Mouse (Mus musculus): ENCODE results near the gene Rapgef2. TPM values are rescaled to one million over a fixed set of nuclear protein-coding genes. Genes with fewer than 3 reads are reported as not detected.

The Rapgef2 gene
- polyA plus RNA-seq, 1 experiment, result 0.01 TPM

DNA sequence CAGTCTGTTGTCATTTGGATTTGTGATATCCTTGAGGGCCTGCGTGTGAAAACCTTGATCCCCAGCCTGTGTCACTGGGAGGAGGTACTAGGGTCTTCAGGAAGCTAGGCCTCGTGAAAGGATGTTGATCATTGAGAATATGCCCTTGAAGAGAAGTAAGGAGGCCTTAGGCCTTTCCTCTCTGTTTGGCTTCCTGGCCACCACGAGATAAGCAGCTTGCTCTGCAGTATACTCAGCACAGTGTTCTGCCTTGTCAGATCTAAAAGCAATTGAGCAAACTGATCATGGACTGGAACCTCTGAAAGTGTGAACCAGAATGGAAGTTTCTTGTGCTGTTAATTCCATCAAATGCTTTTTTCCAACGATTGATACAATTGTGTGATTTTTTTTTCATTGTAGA, 255.5 kb downstream of the Rapgef2 start:
- no peak for TF ChIP-seq GATA1 (IDR thresholded peaks at IDR 0.05; ENCODE audit: low read length)
- TF ChIP-seq TAL1 (IDR thresholded peaks at IDR 0.05; ENCODE audit: low read length), result no peak
- Histone ChIP-seq H3K4me3 (replicated peaks) (no peak overlapping the region), H3K36me3 (ENCODE audit: control insufficient read depth) (no peaks in the 10 kb centered on the region), H3K27me3 (ENCODE audit: control insufficient read depth) (no peaks in the 10 kb centered on the region), H3K4me1 (ENCODE audit: control insufficient read depth) (peaks cover 7% of the 10 kb centered on the region), H3K9me3 (ENCODE audit: control insufficient read depth, low read length) (no peaks in the 10 kb centered on the region)

DNA sequence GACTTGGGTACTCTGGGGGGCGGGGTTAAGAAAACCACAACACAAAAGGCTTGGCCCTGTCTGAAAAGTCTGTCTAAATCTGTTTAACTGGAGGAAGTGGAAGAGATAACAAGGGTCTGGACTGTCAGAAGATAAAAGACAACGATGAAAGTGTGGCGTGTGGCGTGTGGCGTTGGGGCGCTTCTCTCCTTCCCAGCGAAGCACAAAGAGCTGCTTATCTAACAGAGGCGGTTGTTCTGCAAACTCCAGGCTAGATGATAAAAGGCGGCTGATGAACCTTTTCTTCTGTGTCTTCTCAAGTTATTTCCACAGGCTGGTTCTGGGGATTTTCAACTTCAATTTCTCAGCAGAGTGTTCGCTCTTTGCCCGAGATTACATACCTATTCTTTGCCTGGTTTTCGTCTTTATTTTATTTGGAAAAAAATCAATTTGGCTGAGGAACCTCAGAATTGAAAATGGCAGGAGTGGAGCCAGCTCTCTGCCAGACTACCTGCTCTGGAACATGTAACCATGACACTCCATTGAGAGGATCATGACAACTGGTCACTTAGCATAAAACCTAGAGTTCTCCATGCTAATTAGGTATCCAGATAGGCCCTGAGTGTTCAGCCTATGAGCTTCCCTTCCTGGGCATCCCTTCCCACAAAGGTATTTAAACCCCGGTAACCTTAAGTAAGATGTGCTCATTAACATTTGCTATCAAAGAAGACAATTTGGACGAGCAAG, 258.0 kb downstream of the Rapgef2 start:
- no peaks in the 10 kb centered on the region for H3K9me3 ChIP-seq (ENCODE audit: control insufficient read depth, low read length)
- no peaks in the 10 kb centered on the region for H3K27me3 ChIP-seq (ENCODE audit: control insufficient read depth)
- peaks cover 7% of the 10 kb centered on the region for H3K4me1 ChIP-seq (ENCODE audit: control insufficient read depth)
- H3K36me3 ChIP-seq (ENCODE audit: control insufficient read depth), result no peaks in the 10 kb centered on the region
- TF ChIP-seq GATA1 (IDR thresholded peaks at IDR 0.05; ENCODE audit: low read length) (no peak), TAL1 (IDR thresholded peaks at IDR 0.05; ENCODE audit: low read length) (no peak)
- no peak overlapping the region for H3K4me3 ChIP-seq (replicated peaks)

DNA sequence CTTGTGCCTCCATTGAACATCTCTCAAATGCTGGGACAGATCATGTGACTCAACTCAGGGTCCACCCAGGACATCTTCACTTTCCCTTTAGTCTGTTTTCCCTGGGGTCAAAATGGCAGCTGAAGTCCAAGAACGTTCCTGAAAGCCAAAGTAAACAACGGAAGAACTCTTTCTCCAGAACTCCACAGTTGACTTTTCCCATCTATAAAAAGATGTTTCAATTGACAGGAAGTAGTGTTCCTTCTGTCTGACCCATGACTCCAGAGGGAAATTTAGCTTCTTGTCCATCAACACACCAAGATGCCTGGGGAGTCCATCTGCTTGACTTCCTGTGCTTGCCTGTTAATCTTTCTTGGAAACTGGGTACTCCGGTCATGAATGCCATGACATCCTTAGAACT, 260.3 kb downstream of the Rapgef2 start:
- peaks cover 7% of the 10 kb centered on the region for H3K4me1 ChIP-seq (ENCODE audit: control insufficient read depth)
- no peaks in the 10 kb centered on the region for H3K9me3 ChIP-seq (ENCODE audit: control insufficient read depth, low read length)
- H3K4me3 ChIP-seq (replicated peaks), result no peak overlapping the region
- TF ChIP-seq GATA1 (IDR thresholded peaks at IDR 0.05; ENCODE audit: low read length) (no peak), TAL1 (IDR thresholded peaks at IDR 0.05; ENCODE audit: low read length) (no peak)
- no peaks in the 10 kb centered on the region for H3K27me3 ChIP-seq (ENCODE audit: control insufficient read depth)
- H3K36me3 ChIP-seq (ENCODE audit: control insufficient read depth), result no peaks in the 10 kb centered on the region

DNA sequence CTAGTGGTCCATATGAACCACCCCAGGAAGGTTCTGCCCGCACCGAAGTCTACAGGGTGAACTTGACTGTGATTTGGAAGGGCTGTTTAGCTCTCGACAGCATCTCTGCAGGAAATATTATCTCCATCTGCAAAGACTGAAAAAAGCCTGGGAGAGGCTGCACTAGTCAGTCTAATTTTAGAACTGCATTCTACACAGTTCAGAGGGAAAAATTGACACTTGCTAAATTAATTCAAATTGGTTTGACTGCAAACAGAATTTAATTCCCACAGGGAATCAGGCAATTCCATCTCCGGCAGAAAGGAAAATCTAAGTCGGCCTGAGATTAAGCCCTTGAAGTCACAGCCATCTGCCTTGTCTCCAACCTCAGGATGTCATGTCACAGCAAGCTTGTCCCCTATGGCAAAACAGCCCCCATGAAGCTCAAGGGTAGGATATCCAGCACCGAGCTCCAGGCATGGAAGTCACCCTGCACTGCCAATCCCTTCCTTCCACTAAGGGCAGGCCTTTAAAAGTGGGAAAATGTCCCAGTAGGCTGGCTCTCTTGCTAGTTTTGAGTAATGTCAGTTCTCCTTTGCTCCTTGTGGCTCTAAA, 262.5 kb downstream of the Rapgef2 start:
- H3K4me3 ChIP-seq (replicated peaks), result no peak overlapping the region
- TF ChIP-seq TAL1 (IDR thresholded peaks at IDR 0.05; ENCODE audit: low read length) (no peak), GATA1 (IDR thresholded peaks at IDR 0.05; ENCODE audit: low read length) (no peak)
- H3K4me1 ChIP-seq (ENCODE audit: control insufficient read depth), result peaks cover 4% of the 10 kb centered on the region
- no peaks in the 10 kb centered on the region for H3K36me3 ChIP-seq (ENCODE audit: control insufficient read depth)
- H3K9me3 ChIP-seq (ENCODE audit: control insufficient read depth, low read length), result no peaks in the 10 kb centered on the region
- H3K27me3 ChIP-seq (ENCODE audit: control insufficient read depth), result no peaks in the 10 kb centered on the region

DNA sequence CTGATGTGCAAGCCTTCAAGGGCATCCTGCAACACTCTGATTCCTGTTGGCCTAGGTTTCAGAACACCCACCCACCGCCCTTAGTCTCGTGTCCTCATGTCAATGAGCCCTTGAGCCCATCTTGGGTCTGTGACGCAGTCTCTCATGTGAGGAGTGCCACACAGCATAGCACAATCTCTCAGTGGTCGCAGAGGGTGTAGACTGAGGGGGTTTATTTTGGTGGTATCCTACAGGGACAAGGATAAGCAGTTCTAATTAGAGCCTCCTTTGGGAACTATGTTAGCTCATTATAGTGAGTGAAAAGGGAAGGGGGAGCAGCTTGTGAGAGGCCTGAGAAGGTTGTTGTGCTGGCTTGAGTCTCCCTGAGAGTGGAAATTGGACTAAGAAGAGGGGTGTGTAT, 263.6 kb downstream of the Rapgef2 start:
- H3K4me1 ChIP-seq (ENCODE audit: control insufficient read depth), result no peaks in the 10 kb centered on the region
- no peaks in the 10 kb centered on the region for H3K36me3 ChIP-seq (ENCODE audit: control insufficient read depth)
- no peaks in the 10 kb centered on the region; the same call in 1 of the 2 replicates for H3K9me3 ChIP-seq (ENCODE audit: control insufficient read depth, low read length)
- TF ChIP-seq TAL1 (IDR thresholded peaks at IDR 0.05; ENCODE audit: low read length) (no peak), GATA1 (IDR thresholded peaks at IDR 0.05; ENCODE audit: low read length) (no peak)
- H3K27me3 ChIP-seq (ENCODE audit: control insufficient read depth), result no peaks in the 10 kb centered on the region
- no peak overlapping the region for H3K4me3 ChIP-seq (replicated peaks)

DNA sequence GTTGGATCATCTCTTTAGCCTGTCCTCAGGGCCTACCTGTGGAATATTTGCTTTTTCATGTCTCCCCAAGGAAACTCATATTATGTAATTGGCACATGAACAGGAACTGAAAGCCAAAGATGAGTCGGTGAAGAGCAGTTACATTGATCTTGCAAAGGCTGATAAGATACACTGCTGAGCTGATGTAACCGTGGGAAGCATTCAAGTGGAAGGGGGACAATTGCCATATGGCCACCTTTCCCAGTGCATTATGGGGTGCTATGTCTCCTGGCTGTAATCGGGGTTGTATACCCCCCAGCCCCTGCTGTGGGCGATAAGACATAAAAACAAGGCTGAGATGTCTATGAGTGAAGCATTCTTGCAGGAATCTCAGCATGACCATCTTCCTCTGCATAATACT, 268.9 kb downstream of the Rapgef2 start:
- no peaks in the 10 kb centered on the region for H3K27me3 ChIP-seq (ENCODE audit: control insufficient read depth)
- H3K36me3 ChIP-seq (ENCODE audit: control insufficient read depth), result no peaks in the 10 kb centered on the region
- no peaks in the 10 kb centered on the region for H3K4me1 ChIP-seq (ENCODE audit: control insufficient read depth)
- no peaks in the 10 kb centered on the region; the same call in 1 of the 2 replicates for H3K9me3 ChIP-seq (ENCODE audit: control insufficient read depth, low read length)
- no peak for TF ChIP-seq GATA1 (IDR thresholded peaks at IDR 0.05; ENCODE audit: low read length)
- no peak for TF ChIP-seq TAL1 (IDR thresholded peaks at IDR 0.05; ENCODE audit: low read length)
- H3K4me3 ChIP-seq (replicated peaks), result no peak overlapping the region

DNA sequence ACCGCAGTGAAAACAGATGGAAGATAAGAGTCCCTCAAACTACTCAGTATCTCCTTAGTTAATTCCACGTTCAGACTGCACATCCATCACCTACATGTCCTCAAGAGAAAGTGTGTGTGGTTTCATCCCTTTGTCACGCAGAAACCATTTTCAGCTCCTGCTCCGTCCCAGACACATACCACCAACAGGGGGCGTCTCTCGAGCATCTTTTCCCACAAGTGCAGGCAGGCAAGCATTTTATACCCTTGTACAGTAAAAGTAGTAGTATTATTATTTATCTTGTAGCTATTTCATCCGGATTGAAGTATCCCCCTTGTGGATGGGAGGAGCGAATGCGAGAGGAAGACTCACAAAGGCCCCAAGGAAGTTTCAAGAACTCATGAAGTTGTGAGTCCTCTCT, 269.5 kb downstream of the Rapgef2 start:
- no peaks in the 10 kb centered on the region for H3K4me1 ChIP-seq (ENCODE audit: control insufficient read depth)
- H3K4me3 ChIP-seq (replicated peaks), result no peak overlapping the region
- H3K36me3 ChIP-seq (ENCODE audit: control insufficient read depth), result no peaks in the 10 kb centered on the region
- no peaks in the 10 kb centered on the region; the same call in 1 of the 2 replicates for H3K9me3 ChIP-seq (ENCODE audit: control insufficient read depth, low read length)
- H3K27me3 ChIP-seq (ENCODE audit: control insufficient read depth), result no peaks in the 10 kb centered on the region
- TF ChIP-seq GATA1 (IDR thresholded peaks at IDR 0.05; ENCODE audit: low read length) (no peak), TAL1 (IDR thresholded peaks at IDR 0.05; ENCODE audit: low read length) (no peak)

DNA sequence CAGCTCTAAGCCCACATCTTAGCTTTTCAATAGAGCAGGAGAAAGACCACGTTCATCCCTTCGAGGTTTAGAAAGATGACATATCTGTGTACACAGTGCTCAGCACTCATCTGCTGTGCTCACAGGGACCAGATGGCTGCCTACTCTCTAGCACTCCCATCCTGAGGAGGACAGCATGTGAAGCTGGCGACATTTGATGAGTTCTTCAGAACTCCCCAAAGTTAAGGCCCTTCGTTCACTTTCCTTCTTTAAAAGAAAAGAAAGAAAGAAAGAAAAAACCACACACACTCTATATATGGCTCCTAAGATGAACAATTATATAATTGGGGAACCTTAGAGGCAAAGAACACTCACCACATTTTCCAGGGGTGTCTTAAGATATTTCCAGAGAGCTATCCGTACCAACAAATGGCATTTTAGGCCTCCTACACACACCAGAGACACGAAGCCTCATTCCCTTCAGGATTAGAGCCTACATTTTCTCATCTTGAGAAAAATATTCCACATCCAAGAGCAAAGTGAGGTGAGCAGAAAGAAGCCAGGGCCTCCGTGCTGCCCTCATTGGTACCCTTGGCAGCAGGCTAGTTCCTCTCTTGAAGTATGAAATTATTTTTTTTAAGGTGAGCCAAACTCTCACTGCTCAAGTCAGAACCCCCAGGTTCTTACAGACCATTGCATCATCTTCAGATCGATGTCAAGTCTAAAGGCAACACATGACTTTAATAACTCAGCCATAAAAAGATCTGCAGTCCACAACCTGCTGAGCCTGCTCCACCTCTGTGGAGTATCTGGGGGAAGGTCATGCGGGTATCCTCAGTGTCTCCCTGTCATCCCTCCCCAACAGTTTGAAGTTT, 270.5 kb downstream of the Rapgef2 start:
- no peak for TF ChIP-seq TAL1 (IDR thresholded peaks at IDR 0.05; ENCODE audit: low read length)
- no peak for TF ChIP-seq GATA1 (IDR thresholded peaks at IDR 0.05; ENCODE audit: low read length)
- no peaks in the 10 kb centered on the region for H3K4me1 ChIP-seq (ENCODE audit: control insufficient read depth)
- no peaks in the 10 kb centered on the region for H3K36me3 ChIP-seq (ENCODE audit: control insufficient read depth)
- H3K27me3 ChIP-seq (ENCODE audit: control insufficient read depth), result no peaks in the 10 kb centered on the region
- H3K9me3 ChIP-seq (ENCODE audit: control insufficient read depth, low read length), result no peaks in the 10 kb centered on the region; the same call in 1 of the 2 replicates
- H3K4me3 ChIP-seq (replicated peaks), result no peak overlapping the region

Other genes starting within 250 kb of the Rapgef2 start
- gene Gm17359, start 50.1 kb upstream of the Rapgef2 start, polyA plus RNA-seq (2012), result not detected in 2 replicates